Mouse (Mus musculus): Measurements from ENCODE around the gene C1rl. TPM values are rescaled to one million over a fixed set of nuclear protein-coding genes. Genes with fewer than 3 reads are reported as not detected.
"Not testable (repeated sequence)": the region's sequence is repeated elsewhere in the genome, so short reads cannot be mapped to it uniquely, and the experiment has no call there.

The C1rl gene
- polyA plus RNA-seq, 1 experiment from 2014 or later = 0.16 TPM

DNA sequence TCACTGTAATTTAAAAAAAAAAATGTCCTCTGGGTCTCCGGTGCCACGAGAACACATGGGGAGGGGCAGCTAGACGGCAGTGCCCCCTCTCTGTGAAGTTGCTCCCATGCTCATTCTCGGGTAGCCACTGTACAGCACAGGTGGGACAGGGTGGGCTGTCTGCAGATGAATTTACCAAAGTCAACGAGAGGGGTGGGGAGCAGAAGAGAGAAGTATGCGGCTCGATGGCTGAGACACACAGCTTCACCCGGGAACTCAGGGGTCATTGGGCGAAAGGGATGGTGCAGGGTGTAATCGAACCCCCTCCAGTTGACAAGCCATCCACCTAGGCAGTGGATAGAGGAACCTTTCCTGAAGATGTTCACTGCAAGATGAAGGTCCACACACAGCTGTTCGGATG lies 16.1 kb upstream of the C1rl start:
- no peak for ATAC-seq (replicated peaks; ENCODE audit: insufficient number of reproducible peaks, low FRiP score, low TSS enrichment)
- Histone ChIP-seq H3K4me2 (no peak overlapping the region), H3K27ac (ENCODE audit: low read depth, low read length) (no peak overlapping the region), H3K36me3 (ENCODE audit: control insufficient read depth, insufficient read depth, low read length) (no peaks in the 10 kb centered on the region), H3K9ac (ENCODE audit: low read depth, low read length) (no peak overlapping the region), H3K9me3 (replicated peaks; ENCODE audit: control insufficient read depth, low read length) (no peaks in the 10 kb centered on the region), H3K4me3 (ENCODE audit: low read depth, low read length) (no peak overlapping the region), H3K27me3 (ENCODE audit: control insufficient read depth, insufficient read depth, low read length) (no peaks in the 10 kb centered on the region), H3K4me1 (ENCODE audit: control insufficient read depth, insufficient read depth, low read length) (peaks cover 8% of the 10 kb centered on the region)
- WGBS (ENCODE audit: insufficient replicate concordance) = 87% methylated on average over 11 of the region's 11 CpGs

DNA sequence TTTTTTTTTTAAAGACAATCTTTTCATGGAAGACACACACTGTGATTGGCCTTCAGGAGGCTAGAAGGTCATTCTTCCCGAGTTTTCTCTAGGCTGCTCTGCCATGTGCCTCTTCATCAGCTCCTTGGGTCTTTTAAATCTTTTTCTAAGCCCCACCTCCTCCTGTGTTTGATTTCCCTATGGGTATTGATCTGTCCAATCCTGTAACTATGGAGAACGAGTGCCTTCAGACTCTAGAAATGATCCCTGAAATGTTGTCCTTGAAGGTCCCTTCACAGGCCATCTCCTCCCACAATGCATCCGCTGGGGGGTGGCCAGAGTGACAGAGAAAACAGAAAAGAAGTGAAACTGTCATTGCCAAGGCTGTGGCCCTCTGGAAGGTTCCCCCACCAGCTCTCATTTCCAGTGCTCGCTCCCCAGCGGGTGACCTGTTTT lies 15.7 kb upstream of the C1rl start:
- Histone ChIP-seq H3K27ac (ENCODE audit: low read depth, low read length) (no peak overlapping the region), H3K27me3 (ENCODE audit: control insufficient read depth, insufficient read depth, low read length) (no peaks in the 10 kb centered on the region), H3K4me2 (no peak overlapping the region), H3K36me3 (ENCODE audit: control insufficient read depth, insufficient read depth, low read length) (no peaks in the 10 kb centered on the region), H3K4me3 (ENCODE audit: low read depth, low read length) (no peak overlapping the region), H3K9ac (ENCODE audit: low read depth, low read length) (no peak overlapping the region), H3K9me3 (replicated peaks; ENCODE audit: control insufficient read depth, low read length) (no peaks in the 10 kb centered on the region), H3K4me1 (ENCODE audit: control insufficient read depth, insufficient read depth, low read length) (peaks cover 8% of the 10 kb centered on the region)
- ATAC-seq (replicated peaks; ENCODE audit: insufficient number of reproducible peaks, low FRiP score, low TSS enrichment) = no peak
- WGBS (ENCODE audit: insufficient replicate concordance) = 70% methylated on average over 5 of the region's 5 CpGs

DNA sequence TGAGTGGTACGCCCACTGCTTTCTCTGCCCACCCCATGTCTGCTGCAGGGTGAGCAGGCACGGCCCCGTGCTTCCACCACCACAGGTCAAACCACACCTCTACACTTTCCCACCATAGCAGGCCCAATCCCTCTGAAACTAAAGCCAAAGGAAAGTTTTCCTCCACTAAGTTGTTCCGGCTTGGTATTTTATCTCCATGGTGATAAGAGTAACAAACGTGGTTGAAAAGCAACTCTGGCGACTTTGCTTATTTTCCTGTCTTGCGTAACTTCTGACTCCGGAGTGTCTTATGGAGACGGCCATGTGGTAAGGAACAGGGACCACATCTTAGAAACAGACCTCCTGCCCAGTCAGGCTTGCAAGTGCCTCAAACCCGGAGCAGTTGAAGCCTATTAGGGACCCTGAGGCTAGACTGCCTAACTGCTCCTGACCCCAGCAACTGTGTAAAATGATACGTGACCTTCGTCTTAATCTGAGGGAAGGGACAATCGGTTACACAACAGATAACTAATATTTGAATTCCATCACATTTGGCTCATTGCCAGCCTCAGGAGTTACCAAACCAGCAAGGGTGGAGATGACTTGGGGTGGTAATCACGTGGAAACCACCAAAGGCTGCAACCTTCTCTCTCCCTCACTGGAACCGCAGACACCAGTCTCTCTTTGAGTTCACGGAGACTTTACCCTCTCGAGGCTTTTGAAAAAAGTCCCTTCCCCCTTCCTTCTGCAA lies 14.8 kb upstream of the C1rl start:
- 46% methylated on average over 17 of the region's 17 CpGs for WGBS (ENCODE audit: insufficient replicate concordance)
- no peak overlapping the region for H3K27ac ChIP-seq (ENCODE audit: low read depth, low read length)
- H3K27me3 ChIP-seq (ENCODE audit: control insufficient read depth, insufficient read depth, low read length) = no peaks in the 10 kb centered on the region
- H3K36me3 ChIP-seq (ENCODE audit: control insufficient read depth, insufficient read depth, low read length) = no peaks in the 10 kb centered on the region
- H3K4me3 ChIP-seq (ENCODE audit: low read depth, low read length) = no peak overlapping the region
- peak overlapping the region; percentile 25 for H3K4me2 ChIP-seq
- ATAC-seq (replicated peaks; ENCODE audit: insufficient number of reproducible peaks, low FRiP score, low TSS enrichment) = no peak
- peaks cover 8% of the 10 kb centered on the region for H3K4me1 ChIP-seq (ENCODE audit: control insufficient read depth, insufficient read depth, low read length)
- H3K9me3 ChIP-seq (replicated peaks; ENCODE audit: control insufficient read depth, low read length) = no peaks in the 10 kb centered on the region
- H3K9ac ChIP-seq (ENCODE audit: low read depth, low read length) = no peak overlapping the region

DNA sequence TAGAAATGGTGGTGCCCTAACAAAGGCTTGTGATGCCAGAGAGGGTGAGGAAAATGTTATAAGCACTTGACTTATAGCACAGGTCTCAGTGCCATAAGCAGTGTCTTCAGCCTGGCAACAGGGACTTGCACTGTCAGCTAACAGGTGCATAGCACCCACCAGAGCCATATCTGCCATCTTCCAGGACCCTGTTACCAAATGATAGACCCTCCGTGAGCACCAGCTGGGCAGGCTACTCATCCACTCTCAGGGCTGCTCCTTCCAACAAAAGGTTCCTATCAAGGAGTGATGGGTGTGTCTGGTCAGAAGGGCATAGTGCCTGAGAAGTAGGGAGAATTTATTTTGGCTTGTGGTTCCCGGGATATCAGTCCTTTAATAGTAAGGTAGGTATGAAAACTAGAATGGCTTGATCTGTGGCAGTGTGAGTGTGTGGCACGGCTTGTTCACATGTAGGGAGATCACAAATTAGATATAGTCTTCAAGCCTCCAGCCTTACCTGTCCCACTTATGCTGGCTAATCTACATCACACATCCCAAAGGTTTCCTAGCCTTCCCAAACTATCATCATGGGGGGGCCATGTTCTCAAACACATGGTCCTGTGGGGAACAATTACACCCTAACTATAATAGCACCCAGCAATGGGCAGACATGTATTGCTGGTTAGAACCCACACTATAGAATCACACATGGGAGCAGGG lies 13.9 kb upstream of the C1rl start:
- H3K27ac ChIP-seq (ENCODE audit: low read depth, low read length) = no peak overlapping the region
- no peak overlapping the region for H3K4me3 ChIP-seq (ENCODE audit: low read depth, low read length)
- H3K4me1 ChIP-seq (ENCODE audit: control insufficient read depth, insufficient read depth, low read length) = peaks cover 8% of the 10 kb centered on the region
- H3K9ac ChIP-seq (ENCODE audit: low read depth, low read length) = no peak overlapping the region
- H3K4me2 ChIP-seq = no peak overlapping the region
- H3K27me3 ChIP-seq (ENCODE audit: control insufficient read depth, insufficient read depth, low read length) = no peaks in the 10 kb centered on the region
- ATAC-seq (replicated peaks; ENCODE audit: insufficient number of reproducible peaks, low FRiP score, low TSS enrichment) = no peak
- H3K36me3 ChIP-seq (ENCODE audit: control insufficient read depth, insufficient read depth, low read length) = no peaks in the 10 kb centered on the region
- 80% methylated on average over 3 of the region's 3 CpGs for WGBS (ENCODE audit: insufficient replicate concordance)
- H3K9me3 ChIP-seq (replicated peaks; ENCODE audit: control insufficient read depth, low read length) = no peaks in the 10 kb centered on the region

DNA sequence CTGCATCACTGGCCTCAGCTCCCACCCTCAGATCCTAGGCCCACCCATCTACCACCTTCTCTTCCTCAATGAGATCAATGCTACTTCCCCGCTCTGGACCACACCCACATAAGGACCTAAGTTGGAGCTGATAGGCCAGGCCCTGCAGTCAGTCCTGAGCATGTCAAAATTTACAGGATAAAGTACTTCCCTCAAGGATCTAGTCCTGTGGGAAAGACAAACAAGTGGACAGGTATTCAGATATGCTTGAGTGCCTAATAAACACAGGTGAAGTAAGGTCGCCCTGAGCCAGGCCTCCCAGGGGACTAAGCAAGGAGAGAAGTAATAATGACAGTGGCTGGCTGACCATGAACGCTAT lies 13.4 kb upstream of the C1rl start:
- WGBS (ENCODE audit: insufficient replicate concordance) = 79% methylated on average over 3 of the region's 3 CpGs
- H3K4me2 ChIP-seq = no peak overlapping the region
- H3K4me1 ChIP-seq (ENCODE audit: control insufficient read depth, insufficient read depth, low read length) = peaks cover 8% of the 10 kb centered on the region
- no peaks in the 10 kb centered on the region for H3K27me3 ChIP-seq (ENCODE audit: control insufficient read depth, insufficient read depth, low read length)
- no peak overlapping the region for H3K9ac ChIP-seq (ENCODE audit: low read depth, low read length)
- no peak overlapping the region for H3K27ac ChIP-seq (ENCODE audit: low read depth, low read length)
- ATAC-seq (replicated peaks; ENCODE audit: insufficient number of reproducible peaks, low FRiP score, low TSS enrichment) = no peak
- no peak overlapping the region for H3K4me3 ChIP-seq (ENCODE audit: low read depth, low read length)
- no peaks in the 10 kb centered on the region for H3K36me3 ChIP-seq (ENCODE audit: control insufficient read depth, insufficient read depth, low read length)
- no peaks in the 10 kb centered on the region for H3K9me3 ChIP-seq (replicated peaks; ENCODE audit: control insufficient read depth, low read length)

DNA sequence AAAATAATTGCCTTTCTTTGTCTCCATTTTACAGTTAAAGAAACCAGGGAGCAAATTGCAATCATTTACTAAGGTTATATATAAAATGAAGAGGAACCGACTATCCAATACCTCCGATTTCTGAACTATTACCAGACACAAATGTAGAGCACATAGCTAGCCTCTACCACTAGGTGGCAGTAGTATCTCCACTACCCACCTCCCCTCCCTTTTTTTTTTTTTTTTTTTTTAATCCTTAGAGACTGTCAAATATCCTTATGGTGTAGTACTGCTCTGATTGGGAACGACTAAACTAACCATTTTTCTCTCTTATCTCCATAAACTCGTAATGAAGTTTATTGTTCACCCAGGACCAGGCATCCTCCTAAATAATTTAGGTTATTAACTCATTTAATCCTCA lies 12.6 kb upstream of the C1rl start:
- no peak overlapping the region for H3K4me2 ChIP-seq
- no peaks in the 10 kb centered on the region for H3K36me3 ChIP-seq (ENCODE audit: control insufficient read depth, insufficient read depth, low read length)
- no peak overlapping the region for H3K9ac ChIP-seq (ENCODE audit: low read depth, low read length)
- no peaks in the 10 kb centered on the region for H3K27me3 ChIP-seq (ENCODE audit: control insufficient read depth, insufficient read depth, low read length)
- WGBS (ENCODE audit: insufficient replicate concordance) = 57% methylated on average over 4 of the region's 4 CpGs
- no peak overlapping the region for H3K27ac ChIP-seq (ENCODE audit: low read depth, low read length)
- no peak for ATAC-seq (replicated peaks; ENCODE audit: insufficient number of reproducible peaks, low FRiP score, low TSS enrichment)
- no peak overlapping the region for H3K4me3 ChIP-seq (ENCODE audit: low read depth, low read length)
- H3K4me1 ChIP-seq (ENCODE audit: control insufficient read depth, insufficient read depth, low read length) = peaks cover 8% of the 10 kb centered on the region
- H3K9me3 ChIP-seq (replicated peaks; ENCODE audit: control insufficient read depth, low read length) = no peaks in the 10 kb centered on the region

DNA sequence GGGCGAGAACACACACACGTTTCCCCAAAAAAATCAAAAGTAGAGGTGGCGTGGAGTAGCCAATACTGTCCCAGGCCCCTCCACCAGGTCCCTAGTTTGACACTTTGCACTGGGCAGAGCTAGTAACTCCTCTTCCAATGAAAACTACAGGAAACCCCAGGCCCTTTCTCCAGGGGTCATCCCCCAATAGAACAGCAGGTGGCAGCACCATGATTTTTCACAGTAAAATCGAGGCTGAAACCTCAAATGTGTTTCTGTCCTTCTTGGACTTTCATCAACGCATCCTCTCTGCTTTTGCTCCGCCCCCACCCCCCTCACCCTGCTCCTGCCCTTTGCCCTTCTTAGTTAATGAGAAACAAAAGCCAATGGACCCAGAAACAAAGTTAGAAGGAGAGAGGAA lies 11.3 kb upstream of the C1rl start:
- peaks cover 8% of the 10 kb centered on the region for H3K4me1 ChIP-seq (ENCODE audit: control insufficient read depth, insufficient read depth, low read length)
- no peaks in the 10 kb centered on the region for H3K36me3 ChIP-seq (ENCODE audit: control insufficient read depth, insufficient read depth, low read length)
- H3K4me3 ChIP-seq (ENCODE audit: low read depth, low read length) = no peak overlapping the region
- H3K27ac ChIP-seq (ENCODE audit: low read depth, low read length) = no peak overlapping the region
- H3K9ac ChIP-seq (ENCODE audit: low read depth, low read length) = no peak overlapping the region
- H3K4me2 ChIP-seq = no peak overlapping the region
- WGBS (ENCODE audit: insufficient replicate concordance) = 19% methylated on average over 6 of the region's 6 CpGs
- ATAC-seq (replicated peaks; ENCODE audit: insufficient number of reproducible peaks, low FRiP score, low TSS enrichment) = no peak; the same call in 1 of the 2 replicates
- H3K9me3 ChIP-seq (replicated peaks; ENCODE audit: control insufficient read depth, low read length) = no peaks in the 10 kb centered on the region
- H3K27me3 ChIP-seq (ENCODE audit: control insufficient read depth, insufficient read depth, low read length) = no peaks in the 10 kb centered on the region

DNA sequence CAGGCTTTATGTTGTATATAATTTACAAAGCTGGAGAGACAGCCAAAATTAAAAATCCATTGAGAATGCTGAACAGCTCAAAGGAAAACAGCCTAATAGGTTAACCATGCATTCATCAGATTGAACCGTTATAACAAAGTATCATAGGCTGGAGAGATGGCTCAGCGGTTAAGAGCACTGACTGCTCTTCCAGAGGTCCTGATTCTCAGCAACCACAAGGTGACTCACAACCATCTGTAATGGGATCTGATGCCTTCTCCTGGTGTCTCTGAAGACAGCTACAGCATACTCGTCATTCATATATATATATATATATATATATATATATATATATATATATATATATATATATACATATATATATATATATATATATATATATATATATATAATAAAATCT lies 9.1 kb upstream of the C1rl start:
- H3K27ac ChIP-seq (ENCODE audit: low read depth, low read length); ATAC-seq (replicated peaks; ENCODE audit: insufficient number of reproducible peaks, low FRiP score, low TSS enrichment): not testable (repeated sequence)
- WGBS (ENCODE audit: insufficient replicate concordance) = 75% methylated on average over 3 of the region's 3 CpGs

DNA sequence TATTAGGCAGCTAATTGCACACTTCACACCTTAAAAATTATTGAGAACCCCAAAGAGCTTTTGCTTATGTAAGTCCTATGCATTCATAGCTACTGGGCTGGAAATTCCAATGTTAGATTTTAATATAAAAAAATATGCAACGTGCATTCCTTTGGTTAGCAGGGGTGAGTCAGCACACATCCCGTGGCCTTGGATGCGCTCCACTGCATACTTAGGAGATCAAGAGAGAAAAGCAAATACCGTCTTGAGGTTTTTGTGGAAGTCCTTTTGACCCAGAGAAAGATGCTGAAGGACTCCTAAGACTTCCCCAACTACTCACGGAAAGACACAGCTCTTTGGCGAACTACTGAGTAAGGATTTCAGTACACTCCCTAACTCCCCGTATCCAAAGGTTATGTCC lies 8.1 kb upstream of the C1rl start:
- Histone ChIP-seq H3K9ac (ENCODE audit: low read depth, low read length) (no peak overlapping the region), H3K36me3 (ENCODE audit: control insufficient read depth, insufficient read depth, low read length) (no peaks in the 10 kb centered on the region), H3K4me3 (ENCODE audit: low read depth, low read length) (no peak overlapping the region), H3K4me2 (no peak overlapping the region; the same call in 1 of the 2 replicates), H3K27ac (ENCODE audit: low read depth, low read length) (no peak overlapping the region), H3K9me3 (replicated peaks; ENCODE audit: control insufficient read depth, low read length) (no peaks in the 10 kb centered on the region), H3K4me1 (ENCODE audit: control insufficient read depth, insufficient read depth, low read length) (no peaks in the 10 kb centered on the region), H3K27me3 (ENCODE audit: control insufficient read depth, insufficient read depth, low read length) (no peaks in the 10 kb centered on the region)
- no peak for ATAC-seq (replicated peaks; ENCODE audit: insufficient number of reproducible peaks, low FRiP score, low TSS enrichment)
- WGBS (ENCODE audit: insufficient replicate concordance) = 81% methylated on average over 7 of the region's 7 CpGs

More for the DNA sequence above, 9.1 kb upstream of the C1rl start:
- not testable (repeated sequence) for H3K4me1 ChIP-seq (ENCODE audit: control insufficient read depth, insufficient read depth, low read length); H3K4me3 ChIP-seq (ENCODE audit: low read depth, low read length); H3K9ac ChIP-seq (ENCODE audit: low read depth, low read length); H3K36me3 ChIP-seq (ENCODE audit: control insufficient read depth, insufficient read depth, low read length); H3K27me3 ChIP-seq (ENCODE audit: control insufficient read depth, insufficient read depth, low read length); H3K9me3 ChIP-seq (replicated peaks; ENCODE audit: control insufficient read depth, low read length); H3K4me2 ChIP-seq
